Mouse (Mus musculus): ENCODE measurements at regions not wholly inside any gene's neighbourhood (a gene's known extent, or its start where the extent isn't known, plus 50 kb on each side); places are given as distances from the start of the nearest gene placed in this dataset.
"Not testable (repeated sequence)": the region's sequence is repeated elsewhere in the genome, so short reads cannot be mapped to it uniquely, and the experiment has no call there.

GRCm38 (mm10) chr8:20436956-20437355 lies 73.9 kb upstream of the Gm15319 start:
- peak in 1 of 2 experiments; percentile 33 for DNase-seq

- DNase-seq = peak in 1 of 2 experiments; percentile 19
These were observed 70.2 kb upstream of the Gm15319 start for GRCm38 (mm10) chr8:20433236-20433635.

- not testable (repeated sequence) for DNase-seq
These were observed 66.5 kb upstream of the Gm15319 start for GRCm38 (mm10) chr8:20429469-20429868.

GRCm38 (mm10) chr8:20424903-20425222 lies 61.9 kb upstream of the Gm15319 start:
- DNase-seq = not testable (repeated sequence)

- DNase-seq = peak; percentile 98 to 100
These were observed 61.3 kb upstream of the Gm15319 start for GRCm38 (mm10) chr8:20424104-20424902.

- DNase-seq = not testable (repeated sequence)
These were observed 57.8 kb upstream of the Gm15319 start for GRCm38 (mm10) chr8:20420807-20421206.
